Mouse (Mus musculus): ENCODE results near the gene 5530401A14Rik.

GRCm38 (mm10) chr11:81897547-81898354, 37.3 kb downstream of the 5530401A14Rik start:
- TF ChIP-seq CTCF (IDR thresholded peaks at IDR 0.05; ENCODE audit: low read depth) (no peak), EP300 (IDR thresholded peaks at IDR 0.05; ENCODE audit: low read depth) (no peak)

All from heart, postnatal 0 days (tissue).